Mouse (Mus musculus): ENCODE measurements at regions not wholly inside any gene's neighbourhood (a gene's known extent, or its start where the extent isn't known, plus 50 kb on each side); places are given as distances from the start of the nearest gene placed in this dataset.
A peak's percentile ranks its signal among the peaks of the same experiment; 100 is the strongest.

- no peak overlapping the region for H3K4me3 ChIP-seq (ENCODE audit: insufficient read depth, low read depth, low read length)
- peak; percentile 87 for DNase-seq (ENCODE audit: extremely low read depth, low read depth, low spot score)
- H3K9ac ChIP-seq (ENCODE audit: low read depth, low read length), result no peak overlapping the region
- H3K36me3 ChIP-seq (ENCODE audit: control insufficient read depth, insufficient read depth, low read length), result no peaks in the 10 kb centered on the region
- peak overlapping the region; percentile 61; the same call in 1 of the 2 replicates for H3K27ac ChIP-seq (replicated peaks; ENCODE audit: insufficient read depth, low read depth, low read length)
- TF ChIP-seq POLR2A (IDR thresholded peaks at IDR 0.05; ENCODE audit: extremely low read depth, insufficient read depth, low read length) (no peak), CTCF (IDR thresholded peaks at IDR 0.05; ENCODE audit: low read depth, low read length) (no peak)
- no peaks in the 10 kb centered on the region for H3K79me2 ChIP-seq (ENCODE audit: control insufficient read depth, insufficient read depth, low read length)
- WGBS, result 48% methylated on average over 9 of the region's 9 CpGs
- peaks cover 9% of the 10 kb centered on the region for H3K4me1 ChIP-seq (ENCODE audit: control insufficient read depth, insufficient read depth, low read length)
- H3K27me3 ChIP-seq (ENCODE audit: control insufficient read depth, insufficient read depth, low read length), result no peaks in the 10 kb centered on the region
Observed at GRCm38 (mm10) chr10:17653785-17654184, 69.2 kb upstream of the Cited2 start.

DNA sequence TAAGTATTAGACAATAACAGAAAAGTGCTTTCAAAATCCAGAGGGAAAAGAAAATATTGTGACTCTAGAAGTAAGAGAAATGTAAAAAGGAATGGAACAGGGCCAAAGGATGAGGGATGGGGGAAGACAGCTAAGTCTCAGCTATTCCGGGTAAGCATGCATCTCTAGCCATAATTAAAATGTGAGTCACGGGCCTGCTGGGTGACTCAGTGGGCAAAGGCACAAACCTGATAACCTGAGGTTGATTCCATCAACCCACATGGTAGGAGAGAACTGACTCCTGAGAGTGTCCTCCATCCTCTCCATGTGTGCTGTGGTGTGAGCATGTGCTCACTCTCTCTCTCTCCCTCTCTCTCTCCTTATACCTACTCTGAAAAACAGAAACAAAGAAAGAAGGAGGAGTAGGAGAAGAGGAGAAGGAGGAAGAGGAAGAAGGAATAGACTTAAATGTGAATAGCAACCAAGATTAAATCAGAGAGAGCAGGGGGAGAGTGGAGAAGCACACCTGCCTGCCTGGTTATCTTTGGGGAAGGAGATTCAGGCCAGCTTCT is 68.6 kb upstream of the Cited2 start:
- Histone ChIP-seq H3K27ac (replicated peaks; ENCODE audit: insufficient read depth, low read depth, low read length) (no peak overlapping the region), H3K27me3 (ENCODE audit: control insufficient read depth, insufficient read depth, low read length) (no peaks in the 10 kb centered on the region), H3K4me1 (ENCODE audit: control insufficient read depth, insufficient read depth, low read length) (peaks cover 11% of the 10 kb centered on the region), H3K79me2 (ENCODE audit: control insufficient read depth, insufficient read depth, low read length) (no peaks in the 10 kb centered on the region), H3K36me3 (ENCODE audit: control insufficient read depth, insufficient read depth, low read length) (no peaks in the 10 kb centered on the region), H3K9ac (ENCODE audit: low read depth, low read length) (no peak overlapping the region), H3K4me3 (ENCODE audit: insufficient read depth, low read depth, low read length) (no peak overlapping the region)
- 84% methylated on average over 2 of the region's 2 CpGs for WGBS
- TF ChIP-seq POLR2A (IDR thresholded peaks at IDR 0.05; ENCODE audit: extremely low read depth, insufficient read depth, low read length) (no peak), CTCF (IDR thresholded peaks at IDR 0.05; ENCODE audit: low read depth, low read length) (no peak)
- no peak for DNase-seq (ENCODE audit: extremely low read depth, low read depth, low spot score)

GRCm38 (mm10) chr10:17655459-17656051 is 67.5 kb upstream of the Cited2 start:
- TF ChIP-seq CTCF (IDR thresholded peaks at IDR 0.05; ENCODE audit: low read depth, low read length) (no peak), POLR2A (IDR thresholded peaks at IDR 0.05; ENCODE audit: extremely low read depth, insufficient read depth, low read length) (no peak)
- WGBS, result 82% methylated on average over 10 of the region's 10 CpGs
- Histone ChIP-seq H3K9ac (ENCODE audit: low read depth, low read length) (no peak overlapping the region), H3K27me3 (ENCODE audit: control insufficient read depth, insufficient read depth, low read length) (no peaks in the 10 kb centered on the region), H3K4me1 (ENCODE audit: control insufficient read depth, insufficient read depth, low read length) (peaks cover 13% of the 10 kb centered on the region), H3K79me2 (ENCODE audit: control insufficient read depth, insufficient read depth, low read length) (no peaks in the 10 kb centered on the region), H3K4me3 (ENCODE audit: insufficient read depth, low read depth, low read length) (no peak overlapping the region), H3K36me3 (ENCODE audit: control insufficient read depth, insufficient read depth, low read length) (no peaks in the 10 kb centered on the region), H3K27ac (replicated peaks; ENCODE audit: insufficient read depth, low read depth, low read length) (no peak overlapping the region)
- no peak for DNase-seq (ENCODE audit: extremely low read depth, low read depth, low spot score)

DNA sequence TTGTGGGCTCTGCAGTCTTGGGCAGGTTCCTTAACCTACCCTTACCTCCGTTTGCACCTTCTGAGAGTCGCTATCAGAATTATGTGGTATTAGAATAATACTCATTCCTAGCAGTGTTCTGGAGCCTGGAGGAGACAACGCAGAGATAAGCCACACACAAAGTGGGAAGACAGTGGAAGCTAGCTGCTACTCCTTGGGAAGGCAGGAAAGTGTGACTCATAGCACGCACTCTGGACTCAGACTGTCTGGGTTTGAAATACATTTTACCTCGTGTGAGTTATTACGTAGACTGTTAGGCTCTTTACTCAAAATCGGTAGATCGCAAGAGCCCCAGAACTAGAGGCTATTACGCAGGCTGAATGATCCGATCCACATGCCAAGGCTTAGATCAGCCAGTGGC is 66.7 kb upstream of the Cited2 start:
- H3K9ac ChIP-seq (ENCODE audit: low read depth, low read length), result no peak overlapping the region
- 85% methylated on average over 10 of the region's 10 CpGs for WGBS
- no peaks in the 10 kb centered on the region for H3K36me3 ChIP-seq (ENCODE audit: control insufficient read depth, insufficient read depth, low read length)
- no peak overlapping the region for H3K27ac ChIP-seq (replicated peaks; ENCODE audit: insufficient read depth, low read depth, low read length)
- no peaks in the 10 kb centered on the region for H3K27me3 ChIP-seq (ENCODE audit: control insufficient read depth, insufficient read depth, low read length)
- no peak overlapping the region for H3K4me3 ChIP-seq (ENCODE audit: insufficient read depth, low read depth, low read length)
- H3K4me1 ChIP-seq (ENCODE audit: control insufficient read depth, insufficient read depth, low read length), result peaks cover 9% of the 10 kb centered on the region
- no peak for DNase-seq (ENCODE audit: extremely low read depth, low read depth, low spot score)
- no peak for TF ChIP-seq POLR2A (IDR thresholded peaks at IDR 0.05; ENCODE audit: extremely low read depth, insufficient read depth, low read length)
- TF ChIP-seq CTCF (IDR thresholded peaks at IDR 0.05; ENCODE audit: low read depth, low read length), result no peak
- no peaks in the 10 kb centered on the region for H3K79me2 ChIP-seq (ENCODE audit: control insufficient read depth, insufficient read depth, low read length)

DNA sequence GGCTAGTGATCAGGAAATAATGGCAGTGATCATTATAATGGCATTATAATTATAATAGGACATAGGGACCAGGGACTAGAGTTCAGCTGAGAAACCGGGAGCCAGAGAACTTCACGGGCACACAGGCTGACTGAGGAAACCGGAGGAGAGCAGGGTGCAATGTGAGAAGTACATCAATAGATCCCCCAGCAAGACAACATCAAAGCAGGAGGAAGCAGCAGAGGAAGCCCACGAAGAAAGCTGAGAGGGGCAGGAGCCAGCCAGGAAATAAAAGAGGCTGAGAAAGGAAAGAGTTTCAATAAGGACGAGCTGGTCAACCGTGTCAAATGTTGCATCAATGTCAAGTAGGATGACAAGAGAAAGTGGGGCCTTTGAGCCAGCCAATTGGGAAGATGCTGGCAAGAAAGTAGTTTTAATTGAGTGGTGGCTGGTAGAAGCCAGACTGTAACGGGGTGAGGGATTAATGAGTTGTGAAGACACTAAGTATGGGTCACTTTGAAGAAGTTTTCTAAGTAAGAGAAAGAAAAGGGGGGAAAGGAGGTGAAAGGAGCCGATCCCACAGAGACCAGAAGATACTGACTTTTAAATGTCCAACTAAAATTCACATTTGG is 66.0 kb upstream of the Cited2 start:
- 70% methylated on average over 8 of the region's 8 CpGs for WGBS
- no peak overlapping the region for H3K4me3 ChIP-seq (ENCODE audit: insufficient read depth, low read depth, low read length)
- no peaks in the 10 kb centered on the region for H3K27me3 ChIP-seq (ENCODE audit: control insufficient read depth, insufficient read depth, low read length)
- TF ChIP-seq CTCF (IDR thresholded peaks at IDR 0.05; ENCODE audit: low read depth, low read length) (no peak), POLR2A (IDR thresholded peaks at IDR 0.05; ENCODE audit: extremely low read depth, insufficient read depth, low read length) (no peak)
- no peaks in the 10 kb centered on the region for H3K36me3 ChIP-seq (ENCODE audit: control insufficient read depth, insufficient read depth, low read length)
- peaks cover 7% of the 10 kb centered on the region for H3K4me1 ChIP-seq (ENCODE audit: control insufficient read depth, insufficient read depth, low read length)
- no peaks in the 10 kb centered on the region for H3K79me2 ChIP-seq (ENCODE audit: control insufficient read depth, insufficient read depth, low read length)
- DNase-seq (ENCODE audit: extremely low read depth, low read depth, low spot score), result no peak
- no peak overlapping the region for H3K9ac ChIP-seq (ENCODE audit: low read depth, low read length)
- no peak overlapping the region for H3K27ac ChIP-seq (replicated peaks; ENCODE audit: insufficient read depth, low read depth, low read length)

DNA sequence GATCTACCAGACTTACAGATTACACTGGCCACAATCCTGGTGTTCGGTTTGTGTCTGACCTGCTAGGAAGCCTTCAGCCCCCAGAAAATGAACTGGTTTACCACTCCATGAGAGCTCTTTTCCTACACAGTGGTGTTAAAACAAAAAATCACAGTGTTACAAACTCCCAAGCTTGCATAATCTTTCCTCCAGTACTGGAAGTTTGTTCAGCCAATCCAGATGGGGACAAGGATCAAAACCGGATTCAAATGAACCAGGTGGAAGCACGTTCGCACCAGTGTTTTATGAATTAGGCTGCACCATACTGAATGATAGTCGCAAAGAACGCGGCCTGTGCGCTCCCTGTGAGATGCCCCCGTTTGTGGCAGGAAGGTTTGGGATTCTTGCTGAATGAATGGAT is 63.4 kb upstream of the Cited2 start:
- H3K27ac ChIP-seq (replicated peaks; ENCODE audit: insufficient read depth, low read depth, low read length), result no peak overlapping the region
- peak; percentile 66 for DNase-seq (ENCODE audit: extremely low read depth, low read depth, low spot score)
- H3K27me3 ChIP-seq (ENCODE audit: control insufficient read depth, insufficient read depth, low read length), result no peaks in the 10 kb centered on the region
- H3K4me1 ChIP-seq (ENCODE audit: control insufficient read depth, insufficient read depth, low read length), result peaks cover 4% of the 10 kb centered on the region
- no peak overlapping the region for H3K4me3 ChIP-seq (ENCODE audit: insufficient read depth, low read depth, low read length)
- H3K36me3 ChIP-seq (ENCODE audit: control insufficient read depth, insufficient read depth, low read length), result no peaks in the 10 kb centered on the region
- no peak for TF ChIP-seq CTCF (IDR thresholded peaks at IDR 0.05; ENCODE audit: low read depth, low read length)
- no peak for TF ChIP-seq POLR2A (IDR thresholded peaks at IDR 0.05; ENCODE audit: extremely low read depth, insufficient read depth, low read length)
- 62% methylated on average over 9 of the region's 9 CpGs for WGBS
- no peak overlapping the region for H3K9ac ChIP-seq (ENCODE audit: low read depth, low read length)
- H3K79me2 ChIP-seq (ENCODE audit: control insufficient read depth, insufficient read depth, low read length), result no peaks in the 10 kb centered on the region
